Mouse (Mus musculus) retina, adult 2 months (tissue): ENCODE results near the gene Umps.

ENCODE experiments used
- DNase-seq: peaks from one replicate; pipeline ENCODE4 v3.0.0-alpha.2; 2012; ENCODE audit warnings: low read depth, low spot score

Gene Umps

GRCm38 (mm10) chr16:33954793-33955192, 12.0 kb downstream of the Umps start:
- DNase-seq = no peak

- DNase-seq = no peak
These were observed 13.8 kb downstream of the Umps start for GRCm38 (mm10) chr16:33953008-33953407.

DNA sequence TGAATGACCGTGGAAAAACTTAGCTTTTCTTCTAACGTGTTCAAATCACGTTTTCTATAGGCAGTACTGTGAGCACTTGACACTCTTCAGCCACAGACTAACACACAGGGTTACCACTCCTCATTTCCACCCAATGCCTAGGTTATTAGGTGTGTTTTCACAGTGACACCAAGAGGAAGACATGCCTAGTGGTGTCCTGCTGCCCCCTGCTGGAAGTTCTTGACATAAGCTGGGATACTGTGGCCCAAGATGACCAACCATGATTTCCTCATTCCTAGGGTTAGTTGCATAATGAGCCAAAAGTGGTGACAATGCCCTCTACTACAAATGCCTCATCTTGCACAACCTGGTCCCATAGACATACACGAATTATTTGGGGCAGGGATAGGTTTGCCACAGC, 16.0 kb downstream of the Umps start:
- peak; percentile 69 for DNase-seq

DNA sequence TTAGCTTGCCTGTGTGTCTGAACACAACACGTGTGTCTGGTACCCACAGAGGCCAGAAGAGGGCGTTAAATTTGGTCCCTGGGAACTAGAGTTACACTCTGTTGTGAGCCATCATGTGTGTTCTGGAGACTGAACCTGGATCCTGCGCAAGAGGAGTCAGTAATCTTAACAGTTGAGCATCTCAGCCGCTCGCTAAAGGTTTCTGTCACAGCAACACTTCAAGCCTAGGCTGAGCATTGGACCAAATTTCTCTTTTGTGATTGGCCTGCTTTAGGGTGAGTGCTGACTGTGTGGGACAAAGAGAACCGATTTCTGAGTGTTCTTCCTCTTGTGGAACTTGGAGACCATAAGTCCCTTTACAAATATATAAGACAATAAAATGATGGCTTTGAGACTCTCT, 16.5 kb downstream of the Umps start:
- no peak for DNase-seq

- DNase-seq = no peak
These were observed 18.9 kb downstream of the Umps start for GRCm38 (mm10) chr16:33947664-33948571.

DNA sequence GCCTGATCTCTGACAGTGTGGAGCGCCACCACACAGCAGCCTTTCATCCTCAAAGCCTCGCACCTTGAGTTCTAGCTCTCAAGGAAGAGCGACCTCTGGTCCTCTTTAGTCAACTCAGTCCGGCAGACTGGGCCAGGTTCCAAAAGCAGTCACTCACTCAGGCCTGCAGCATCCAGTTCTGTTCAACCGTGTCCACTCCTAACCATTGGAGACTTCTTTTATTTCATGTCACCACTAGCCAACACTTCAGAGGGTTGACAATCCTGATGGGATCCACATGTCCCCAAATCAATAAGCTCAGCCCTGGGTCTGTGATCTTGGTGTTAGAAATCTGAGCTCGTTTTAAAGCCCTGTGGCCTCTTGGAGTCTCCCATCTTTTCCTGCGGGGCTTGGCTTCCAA, 20.8 kb downstream of the Umps start:
- no peak for DNase-seq

- no peak for DNase-seq
These were observed 22.1 kb downstream of the Umps start for GRCm38 (mm10) chr16:33944772-33945171.

GRCm38 (mm10) chr16:33944126-33944525, 22.7 kb downstream of the Umps start:
- DNase-seq = no peak

DNA sequence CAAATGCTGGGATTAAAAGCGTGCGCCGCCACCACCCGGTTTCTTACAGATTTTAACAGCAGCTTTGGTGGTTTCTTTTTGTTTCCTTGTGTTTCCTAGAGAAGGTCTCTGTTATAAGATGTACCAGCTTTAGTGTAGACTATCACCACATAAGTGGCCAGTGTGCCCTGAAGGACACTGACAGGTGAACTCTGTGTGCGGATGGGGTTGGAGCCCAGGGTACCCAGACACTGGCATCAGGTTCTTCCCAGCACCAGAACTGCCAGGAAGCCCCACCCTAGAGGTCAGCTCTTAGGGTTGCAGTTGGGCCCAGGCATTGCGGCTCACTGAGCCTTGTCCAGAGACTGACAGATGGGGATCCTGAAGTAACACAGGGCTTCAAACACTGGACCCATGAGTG, 23.4 kb downstream of the Umps start:
- no peak for DNase-seq

DNA sequence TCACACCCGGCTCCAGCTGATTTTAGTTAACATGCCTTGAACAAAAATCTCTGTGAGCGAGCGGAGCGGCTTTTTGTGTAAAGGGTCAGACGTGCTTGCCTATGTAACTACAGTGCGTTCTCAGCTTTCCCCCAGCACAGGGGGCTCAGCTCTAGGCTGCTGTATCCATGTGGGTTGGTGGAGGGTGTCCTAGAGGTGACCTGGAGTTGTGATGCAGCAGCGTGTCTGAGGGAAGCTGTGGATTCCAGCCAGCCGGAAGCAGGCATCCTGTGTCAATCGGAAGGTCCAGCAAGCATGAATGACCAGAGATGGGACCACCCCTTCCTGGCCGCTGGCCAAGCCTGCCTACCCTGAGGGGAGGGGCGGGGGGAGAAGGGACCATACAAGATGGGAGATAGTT, 24.5 kb downstream of the Umps start:
- DNase-seq = no peak

DNA sequence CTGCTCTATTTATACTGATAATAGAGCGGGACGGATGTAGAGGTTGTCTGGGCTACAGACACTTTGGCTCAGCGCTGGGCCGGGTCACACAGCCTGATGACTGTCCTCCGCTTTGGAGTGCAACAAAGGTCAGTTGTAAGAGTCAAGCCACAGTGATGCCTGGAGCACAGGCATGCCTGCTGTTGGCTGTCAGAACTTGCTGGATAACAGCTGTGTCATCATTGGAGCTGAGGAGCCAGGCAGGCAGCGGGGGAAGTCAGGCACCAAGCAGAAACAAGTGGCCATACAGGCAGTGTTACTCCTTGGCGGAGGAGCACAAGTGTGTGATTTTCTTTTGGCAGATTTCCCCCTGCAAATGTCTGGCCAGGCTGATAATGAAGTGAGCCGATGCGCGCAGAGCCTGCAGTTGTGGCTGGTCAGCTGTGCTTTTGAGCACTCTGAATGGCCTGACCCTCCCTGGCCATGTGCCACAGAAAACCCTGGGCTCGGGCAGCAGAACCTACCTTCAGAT, 25.5 kb downstream of the Umps start:
- DNase-seq = no peak

- no peak for DNase-seq
These were observed 26.7 kb downstream of the Umps start for GRCm38 (mm10) chr16:33940095-33940494.

DNA sequence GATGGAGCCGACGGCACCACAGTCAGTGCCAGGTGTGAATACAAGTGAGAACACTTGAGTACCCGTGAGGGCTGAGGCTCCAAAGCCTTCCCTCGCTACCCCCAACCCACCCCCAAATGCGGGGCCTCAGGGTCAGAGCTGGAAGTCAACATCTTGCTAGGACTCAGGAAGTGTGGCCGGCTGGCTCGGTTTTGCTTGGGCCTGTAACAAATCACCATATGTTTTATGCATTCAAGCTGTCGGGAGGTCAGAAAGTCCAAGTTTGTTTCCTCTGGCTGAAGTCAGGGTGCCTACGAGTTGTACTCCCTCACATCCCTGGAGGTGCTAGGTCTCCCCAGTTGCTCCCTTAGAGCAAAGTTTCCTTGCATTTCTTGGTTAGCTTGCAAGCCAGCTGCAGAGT, 27.2 kb downstream of the Umps start:
- no peak for DNase-seq

- no peak for DNase-seq
These were observed 27.7 kb downstream of the Umps start for GRCm38 (mm10) chr16:33939133-33939531.

- no peak for DNase-seq
These were observed 28.3 kb downstream of the Umps start for GRCm38 (mm10) chr16:33938311-33939132.

DNA sequence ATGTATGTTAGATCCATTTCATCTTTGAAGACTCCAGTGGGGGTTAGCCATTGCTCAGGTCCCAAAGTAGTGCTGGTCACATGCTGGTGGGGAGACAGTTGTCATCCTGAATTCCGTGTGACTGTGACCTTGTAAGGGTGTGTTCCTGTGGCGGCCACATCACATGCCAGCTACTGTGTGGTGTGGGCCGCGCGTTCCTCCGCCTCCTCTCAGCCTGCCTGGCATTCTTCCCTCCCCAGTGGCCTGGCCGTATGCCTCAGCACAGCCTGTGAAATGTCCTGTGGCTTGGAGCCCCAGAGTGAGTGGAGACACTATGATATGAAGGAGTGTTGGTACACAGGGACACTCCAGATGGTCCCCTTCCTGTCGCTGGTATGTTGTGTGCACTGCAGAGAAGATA, 29.3 kb downstream of the Umps start:
- no peak for DNase-seq

- no peak for DNase-seq
These were observed 30.0 kb downstream of the Umps start for GRCm38 (mm10) chr16:33936885-33937284.

GRCm38 (mm10) chr16:33935407-33935785, 31.4 kb downstream of the Umps start:
- no peak for DNase-seq

- no peak for DNase-seq
These were observed 32.0 kb downstream of the Umps start for GRCm38 (mm10) chr16:33934701-33935406.

GRCm38 (mm10) chr16:33933411-33933810, 33.4 kb downstream of the Umps start:
- DNase-seq = no peak

GRCm38 (mm10) chr16:33932126-33932525, 34.7 kb downstream of the Umps start:
- no peak for DNase-seq

- DNase-seq = no peak
These were observed 35.2 kb downstream of the Umps start for GRCm38 (mm10) chr16:33931682-33932081.
